Mouse (Mus musculus) limb, embryonic 14.5 days (tissue): ENCODE results near the gene Hsdl1. TPM values are rescaled to one million over a fixed set of nuclear protein-coding genes. Genes with fewer than 3 reads are reported as not detected.

ENCODE experiments used
- ATAC-seq: fragments of 200-750 bp; cut with Nextera tagmentation; 2 replicates; pipeline ENCODE4 v1.8.0; 2017; ENCODE audit warnings: low read depth, moderate number of reproducible peaks, moderate TSS enrichment; ENCODE audit not compliant: low FRiP score
- DNase-seq: peaks from one replicate; pipeline ENCODE4 v3.0.0-alpha.2; 2015; ENCODE audit warnings: low spot score
- H3K27ac ChIP-seq: fragments of 300-500 bp; sonication (generic); replicated peaks from 2 replicates; pipeline ENCODE4 v1.5.1; 2014; ENCODE audit warnings: low read depth, mild to moderate bottlenecking, low read length, moderate library complexity, mixed read lengths
- H3K27me3 ChIP-seq: fragments of 300-500 bp; sonication (generic); 2 replicates; pipeline ENCODE4 v1.6.1; 2014; ENCODE audit warnings: low read length, mixed read lengths; ENCODE audit not compliant: control insufficient read depth, insufficient read depth
- H3K36me3 ChIP-seq: fragments of 300-500 bp; sonication (generic); 2 replicates; pipeline ENCODE4 v1.6.1; 2014; ENCODE audit warnings: mild to moderate bottlenecking, low read length, moderate library complexity, mixed read lengths; ENCODE audit not compliant: control insufficient read depth, insufficient read depth
- H3K4me1 ChIP-seq: fragments of 300-500 bp; sonication (generic); 2 replicates; pipeline ENCODE4 v1.6.1; 2014; ENCODE audit warnings: antibody characterized with exemption, low read length, mixed read lengths; ENCODE audit not compliant: control insufficient read depth, insufficient read depth
- H3K4me2 ChIP-seq: fragments of 300-500 bp; sonication (generic); replicated peaks from 2 replicates; pipeline ENCODE4 v1.6.1; 2014; ENCODE audit warnings: low read depth, mild to moderate bottlenecking, low read length, moderate library complexity; ENCODE audit not compliant: severe bottlenecking
- H3K4me3 ChIP-seq: fragments of 300-500 bp; sonication (generic); replicated peaks from 2 replicates; pipeline ENCODE4 v1.5.1; 2014; ENCODE audit warnings: low read length
- H3K9ac ChIP-seq: fragments of 300-500 bp; sonication (generic); 2 replicates; pipeline ENCODE4 v1.6.1; 2014; ENCODE audit warnings: mild to moderate bottlenecking, low read depth, low read length, moderate library complexity; ENCODE audit not compliant: severe bottlenecking
- H3K9me3 ChIP-seq: fragments of 300-500 bp; sonication (generic); 2 replicates; pipeline ENCODE4 v1.6.1; 2016; ENCODE audit warnings: low read length; ENCODE audit not compliant: control insufficient read depth
- POLR2A ChIP-seq: fragments of 200-500 bp; IDR thresholded peaks from 2 replicates; pipeline ENCODE4 v1.8.0; 2012; ENCODE audit warnings: inconsistent platforms, mild to moderate bottlenecking, moderate library complexity, borderline replicate concordance; ENCODE audit not compliant: insufficient read depth, insufficient read length; ENCODE audit errors: extremely low read depth
- WGBS: fragments of 180-500 bp; shearing (Covaris S2); extraction: QIAGEN DNeasy Blood & Tissue Kit; methylation state at CpG from one replicate; pipeline ENCODE4 v1.1.7; 2014; 5-methylcytosine and 5-hydroxymethylcytosine counted together
- polyA plus RNA-seq, 2 experiments: library from polyadenylated mRNA; depleted of rRNA in 1 of 2; stranded (reverse) in 1 of 2; unstranded in 1 of 2; fragments of >200 nt; fragmentation: Nextera tagmentation in 1 of 2; extraction: Ambion mirVana in 1 of 2; gene quantifications; 2 replicates each; pipeline versions ENCODE4 v1.2.1 to v1.2.3; 2012 to 2014

The Hsdl1 gene
- polyA plus RNA-seq, 2 experiments = 15.5 to 34.2 TPM

DNA sequence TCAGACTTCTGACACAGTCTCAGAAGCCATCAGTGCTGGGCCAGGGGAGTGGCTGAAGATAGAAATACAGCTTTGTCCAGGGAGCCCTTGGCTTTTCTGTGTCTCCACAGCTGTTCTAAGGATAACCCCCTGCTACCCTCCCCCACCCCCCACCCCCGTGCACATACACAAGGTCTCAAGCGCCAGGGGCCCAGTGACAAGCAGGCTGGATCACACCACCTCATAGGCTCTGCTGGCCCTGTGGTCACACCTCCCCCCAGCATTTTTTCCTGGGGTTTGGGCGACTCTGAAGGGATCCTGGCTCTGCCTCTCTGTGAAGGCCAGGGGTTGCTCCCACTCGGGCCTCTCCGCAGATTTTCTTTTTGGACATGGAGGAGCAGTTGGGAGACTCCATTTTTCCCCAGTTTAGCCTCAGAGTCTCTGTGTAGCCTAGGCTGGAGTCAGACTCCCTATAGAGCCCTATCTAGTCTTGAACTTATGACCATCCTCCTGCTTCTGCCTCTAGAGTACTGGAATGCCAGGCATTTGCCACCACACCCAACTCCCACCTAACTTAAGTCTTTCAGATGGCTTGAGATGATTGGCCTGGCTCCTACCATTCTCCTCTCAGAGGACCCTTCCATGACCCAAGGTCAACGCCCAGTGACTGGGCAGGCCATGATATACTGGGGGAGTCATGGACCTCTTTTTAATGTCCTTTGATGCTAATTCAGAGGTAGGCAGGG, 45.3 kb upstream of the Hsdl1 start:
- TF ChIP-seq POLR2A = no peak
- no peaks in the 10 kb centered on the region for H3K27me3 ChIP-seq
- 66% methylated on average over 6 of the region's 6 CpGs for WGBS
- no peaks in the 10 kb centered on the region for H3K9me3 ChIP-seq
- ATAC-seq (no peak), DNase-seq (no peak)
- no peak overlapping the region for H3K9ac ChIP-seq
- no peaks in the 10 kb centered on the region for H3K36me3 ChIP-seq
- no peak overlapping the region for H3K4me2 ChIP-seq
- no peak overlapping the region for H3K27ac ChIP-seq
- H3K4me1 ChIP-seq = no peaks in the 10 kb centered on the region
- H3K4me3 ChIP-seq = no peak overlapping the region

DNA sequence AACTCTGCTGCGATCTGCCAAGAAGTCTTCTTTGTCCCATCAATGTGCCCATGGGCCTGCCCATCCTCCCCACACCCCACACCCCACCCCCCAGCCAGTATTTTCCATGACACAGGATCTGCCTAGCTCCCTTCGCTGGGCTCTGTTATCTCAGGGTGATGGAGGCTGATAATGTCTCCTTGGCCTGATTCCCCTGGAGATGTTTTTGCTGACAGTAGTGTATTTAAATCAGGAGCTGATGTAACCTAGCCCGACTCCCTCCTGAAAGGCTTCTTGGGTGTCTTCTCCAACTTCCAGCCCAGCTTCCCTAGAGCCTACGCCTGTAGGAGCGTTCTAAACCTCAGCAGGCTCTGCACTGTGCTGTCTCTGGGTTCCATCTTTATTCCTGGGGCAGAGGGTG, 43.9 kb upstream of the Hsdl1 start:
- no peak for ATAC-seq
- Histone ChIP-seq H3K4me2 (no peak overlapping the region), H3K4me3 (no peak overlapping the region), H3K27me3 (no peaks in the 10 kb centered on the region), H3K9ac (no peak overlapping the region), H3K9me3 (no peaks in the 10 kb centered on the region), H3K36me3 (no peaks in the 10 kb centered on the region), H3K4me1 (no peaks in the 10 kb centered on the region), H3K27ac (no peak overlapping the region)
- no peak for TF ChIP-seq POLR2A
- WGBS = 69% methylated on average over 5 of the region's 5 CpGs
- no peak for DNase-seq

DNA sequence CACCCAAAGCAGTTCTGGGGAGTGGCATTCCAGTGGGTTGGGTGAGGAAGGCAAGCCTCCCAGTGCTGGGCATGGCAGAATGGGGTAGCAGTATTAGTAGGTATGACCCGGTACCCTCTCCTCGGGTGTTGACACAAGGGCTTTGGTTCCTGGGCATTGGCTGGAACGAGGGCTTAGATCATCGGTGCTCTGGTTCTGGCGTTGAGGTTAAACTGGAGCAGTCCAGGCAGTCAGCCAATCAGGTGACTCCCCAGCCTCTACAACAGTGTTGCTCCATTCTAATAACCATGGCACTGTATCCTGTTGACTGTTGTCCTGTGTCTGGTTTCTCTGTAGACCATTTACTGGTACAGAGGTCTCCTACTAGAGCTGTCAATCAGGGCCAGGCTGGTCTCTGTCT, 42.6 kb upstream of the Hsdl1 start:
- WGBS = 91% methylated on average over 5 of the region's 5 CpGs
- H3K4me1 ChIP-seq = no peaks in the 10 kb centered on the region
- H3K9ac ChIP-seq = no peak overlapping the region
- no peak overlapping the region for H3K4me2 ChIP-seq
- TF ChIP-seq POLR2A = no peak
- H3K4me3 ChIP-seq = no peak overlapping the region
- ATAC-seq (no peak), DNase-seq (no peak)
- no peaks in the 10 kb centered on the region for H3K27me3 ChIP-seq
- no peaks in the 10 kb centered on the region for H3K36me3 ChIP-seq
- no peak overlapping the region for H3K27ac ChIP-seq
- no peaks in the 10 kb centered on the region for H3K9me3 ChIP-seq

- H3K4me1 ChIP-seq = no peaks in the 10 kb centered on the region
- H3K4me2 ChIP-seq = no peak overlapping the region
- ATAC-seq (no peak), DNase-seq (no peak)
- H3K27ac ChIP-seq = no peak overlapping the region
- no peaks in the 10 kb centered on the region for H3K9me3 ChIP-seq
- no peaks in the 10 kb centered on the region for H3K36me3 ChIP-seq
- H3K9ac ChIP-seq = no peak overlapping the region
- WGBS = 95% methylated on average over 4 of the region's 4 CpGs
- H3K27me3 ChIP-seq = no peaks in the 10 kb centered on the region
- TF ChIP-seq POLR2A = no peak
- no peak overlapping the region for H3K4me3 ChIP-seq
Observed at GRCm38 (mm10) chr8:119616811-119617210, 41.8 kb upstream of the Hsdl1 start.

DNA sequence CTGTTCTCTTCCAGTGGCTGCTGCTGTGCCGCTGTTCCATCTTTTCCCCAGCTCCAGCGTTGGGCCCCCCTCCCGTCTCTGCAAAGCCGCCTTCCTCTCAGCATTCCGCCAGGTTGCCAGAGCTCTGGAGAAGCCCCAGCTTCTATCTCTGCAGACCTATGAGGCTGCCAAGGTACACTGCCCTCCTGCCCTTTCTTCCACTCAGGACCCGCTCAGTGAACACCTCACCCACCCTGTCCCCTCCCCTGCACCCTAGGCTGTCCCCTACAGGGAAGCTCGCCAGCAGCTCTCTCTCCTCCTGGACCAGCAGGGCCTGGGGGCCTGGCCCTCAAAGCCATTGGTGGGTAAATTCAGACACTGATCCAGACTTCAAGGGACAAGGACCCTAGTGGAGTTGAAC, 41.4 kb upstream of the Hsdl1 start:
- Histone ChIP-seq H3K27me3 (no peaks in the 10 kb centered on the region), H3K9ac (no peak overlapping the region), H3K36me3 (no peaks in the 10 kb centered on the region), H3K27ac (no peak overlapping the region), H3K4me3 (no peak overlapping the region), H3K4me1 (no peaks in the 10 kb centered on the region), H3K9me3 (no peaks in the 10 kb centered on the region), H3K4me2 (no peak overlapping the region)
- DNase-seq (no peak), ATAC-seq (no peak)
- WGBS = 75% methylated on average over 4 of the region's 7 CpGs
- no peak for TF ChIP-seq POLR2A
